Mouse (Mus musculus) limb, embryonic 13.5 days (tissue): ENCODE data around the gene Phldb2. TPM values are rescaled to one million over a fixed set of nuclear protein-coding genes. Genes with fewer than 3 reads are reported as not detected.

Experiments
- ATAC-seq: fragments of 200-750 bp; cut with Nextera tagmentation; 2 replicates; pipeline ENCODE4 v1.8.0; 2017; ENCODE audit warnings: low read depth, moderate number of reproducible peaks, moderate TSS enrichment; ENCODE audit not compliant: low FRiP score
- H3K27ac ChIP-seq: fragments of 300-500 bp; sonication (generic); 2 replicates; pipeline ENCODE4 v1.5.1; 2015; ENCODE audit warnings: inconsistent platforms, mild to moderate bottlenecking, moderate library complexity
- H3K27me3 ChIP-seq: fragments of 300-500 bp; sonication (generic); 2 replicates; pipeline ENCODE4 v1.6.1; 2015; ENCODE audit warnings: mild to moderate bottlenecking, inconsistent platforms
- H3K36me3 ChIP-seq: fragments of 300-500 bp; sonication (generic); 2 replicates; pipeline ENCODE4 v1.6.1; 2015; ENCODE audit warnings: inconsistent platforms, mild to moderate bottlenecking, moderate library complexity
- H3K4me1 ChIP-seq: fragments of 300-500 bp; sonication (generic); 2 replicates; pipeline ENCODE4 v1.6.1; 2015; ENCODE audit warnings: inconsistent platforms
- H3K4me2 ChIP-seq: fragments of 300-500 bp; sonication (generic); replicated peaks from 2 replicates; pipeline ENCODE4 v1.6.1; 2015; ENCODE audit warnings: inconsistent platforms, mild to moderate bottlenecking, moderate library complexity
- H3K4me3 ChIP-seq: fragments of 300-500 bp; sonication (generic); 2 replicates; pipeline ENCODE4 v1.5.1; 2015; ENCODE audit warnings: moderate library complexity, mild to moderate bottlenecking, inconsistent platforms
- H3K9ac ChIP-seq: fragments of 300-500 bp; sonication (generic); 2 replicates; pipeline ENCODE4 v1.6.1; 2015; ENCODE audit warnings: mild to moderate bottlenecking, inconsistent platforms
- H3K9me3 ChIP-seq: fragments of 300-500 bp; sonication (generic); 2 replicates; pipeline ENCODE4 v1.6.1; 2016; ENCODE audit warnings: inconsistent platforms
- WGBS: fragments of 180-500 bp; shearing (Covaris S2); methylation state at CpG from one replicate; pipeline ENCODE4 v1.1.7; 2015; 5-methylcytosine and 5-hydroxymethylcytosine counted together
- polyA plus RNA-seq: library from polyadenylated mRNA; unstranded; fragments of >200 nt; fragmentation: Nextera tagmentation; extraction: Ambion mirVana; gene quantifications from 2 replicates; pipeline ENCODE4 v1.2.1, GENCODE M21; 2015

Phldb2 gene
- polyA plus RNA-seq, 1 experiment from 2014 or later, result 77.8 TPM

DNA sequence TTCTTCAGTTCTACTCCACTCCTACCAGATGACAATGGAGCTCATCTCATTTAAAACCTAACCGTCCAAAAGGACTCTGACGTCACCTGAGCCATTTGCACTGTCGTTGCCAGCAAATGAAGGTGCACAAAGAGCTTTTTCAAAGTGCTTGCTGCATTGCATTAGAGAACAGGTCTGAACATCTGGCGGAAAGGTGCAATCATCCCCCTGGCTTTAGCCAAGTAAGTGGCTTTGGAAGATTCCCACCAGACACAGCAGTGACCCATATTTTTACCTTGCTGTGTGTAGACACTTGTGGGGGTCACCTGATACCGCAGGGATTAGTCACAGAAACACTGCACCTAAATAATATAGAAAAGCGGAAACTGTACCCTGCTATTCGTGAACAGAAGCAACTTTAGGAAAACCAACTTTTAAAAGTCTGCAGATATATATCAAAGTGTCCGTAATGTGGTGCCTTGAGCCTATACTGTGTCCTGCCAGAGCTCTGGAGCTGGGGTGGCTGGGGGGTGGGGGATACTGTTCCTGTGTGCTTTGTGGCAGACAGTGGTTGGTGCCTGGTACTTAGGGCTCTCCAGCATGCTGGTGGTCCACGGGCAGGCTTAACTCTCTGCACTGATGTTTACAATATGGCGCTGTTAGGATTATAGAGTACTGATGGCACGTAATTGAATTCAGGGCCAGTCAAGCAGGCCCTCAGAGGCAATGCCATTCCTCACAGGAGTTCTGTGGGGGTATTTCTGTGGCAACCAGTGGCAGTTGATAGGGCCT is 123.1 kb downstream of the Phldb2 start:
- peak; percentile 38; the same call in 1 of the 2 replicates for ATAC-seq
- Histone ChIP-seq H3K27me3 (no peaks in the 10 kb centered on the region), H3K4me1 (peaks cover 50% of the 10 kb centered on the region), H3K4me3 (no peak overlapping the region), H3K27ac (peak overlapping the region; percentile 67; the same call in 1 of the 2 replicates), H3K9me3 (no peaks in the 10 kb centered on the region), H3K9ac (no peak overlapping the region), H3K4me2 (peak overlapping the region; percentile 38), H3K36me3 (peaks cover 18% of the 10 kb centered on the region)
- WGBS, result 31% methylated on average over 11 of the region's 11 CpGs

DNA sequence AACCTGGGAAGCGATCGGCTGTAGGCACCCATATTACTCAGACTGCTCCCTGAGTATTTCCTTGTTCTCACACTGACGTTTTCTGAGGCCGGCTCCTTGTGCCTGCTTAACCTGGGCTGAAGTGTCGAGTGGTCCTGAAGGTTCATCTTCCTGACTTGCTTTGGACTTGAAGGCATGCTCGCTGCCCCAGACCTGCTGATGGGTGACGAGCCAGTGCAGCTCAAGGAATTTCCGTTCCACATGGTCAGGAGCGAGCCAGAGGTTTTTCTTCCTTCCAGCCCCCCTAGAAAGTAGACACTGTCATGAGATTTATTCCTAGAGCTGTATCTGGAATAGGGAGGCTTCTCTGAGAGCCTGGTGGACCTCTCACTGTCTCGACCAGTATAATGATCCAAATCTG is 128.1 kb downstream of the Phldb2 start:
- Histone ChIP-seq H3K9me3 (no peaks in the 10 kb centered on the region), H3K4me1 (peaks cover 22% of the 10 kb centered on the region), H3K4me3 (no peak overlapping the region), H3K9ac (no peak overlapping the region), H3K4me2 (no peak overlapping the region), H3K36me3 (peaks cover 44% of the 10 kb centered on the region), H3K27ac (no peak overlapping the region), H3K27me3 (no peaks in the 10 kb centered on the region)
- WGBS, result 92% methylated on average over 10 of the region's 10 CpGs
- ATAC-seq, result no peak

DNA sequence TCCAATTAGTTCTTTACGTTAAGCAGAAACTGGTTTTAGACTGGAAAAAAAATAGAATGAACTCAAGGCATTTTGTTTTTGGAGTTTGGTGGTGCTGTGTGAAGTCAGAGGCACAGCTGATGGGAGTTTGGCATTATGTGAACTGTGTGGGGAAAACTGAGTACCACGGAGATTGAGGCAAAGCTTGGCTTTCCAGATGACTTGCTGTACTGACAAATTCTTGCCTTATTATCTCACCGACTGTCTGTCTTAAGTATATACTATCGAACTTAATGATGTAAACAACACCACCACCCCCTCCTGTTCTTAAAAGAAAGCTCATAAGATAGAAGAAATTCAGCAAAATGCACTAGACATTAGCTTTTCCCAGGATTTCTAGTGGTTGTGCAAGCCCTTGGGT is 129.4 kb downstream of the Phldb2 start:
- no peak overlapping the region for H3K27ac ChIP-seq
- no peaks in the 10 kb centered on the region for H3K9me3 ChIP-seq
- ATAC-seq, result no peak
- peaks cover 9% of the 10 kb centered on the region for H3K4me1 ChIP-seq
- no peak overlapping the region for H3K4me2 ChIP-seq
- no peak overlapping the region for H3K9ac ChIP-seq
- no peaks in the 10 kb centered on the region for H3K27me3 ChIP-seq
- no peak overlapping the region for H3K4me3 ChIP-seq
- WGBS, result 45% methylated on average over 4 of the region's 4 CpGs
- H3K36me3 ChIP-seq, result peaks cover 44% of the 10 kb centered on the region

DNA sequence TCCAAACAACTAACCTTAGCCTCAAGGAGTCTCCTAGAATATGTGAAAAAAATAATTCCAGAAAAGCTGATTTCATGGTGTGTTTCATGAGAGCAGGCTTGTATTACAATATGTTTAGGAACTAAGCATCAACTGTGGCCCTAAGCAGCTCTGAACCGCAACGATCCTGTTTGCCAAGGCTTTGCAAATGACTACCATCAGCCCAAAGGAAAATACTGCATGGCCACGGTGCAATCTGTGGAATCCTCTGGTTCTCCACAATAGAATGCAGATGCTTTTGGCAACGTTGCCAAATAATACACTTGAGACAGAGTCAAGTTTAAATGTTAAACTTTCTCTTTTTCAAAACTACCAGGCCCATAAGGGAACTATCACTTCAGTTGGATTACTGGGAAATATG is 133.5 kb downstream of the Phldb2 start:
- Histone ChIP-seq H3K9ac (no peak overlapping the region), H3K4me1 (peaks cover 6% of the 10 kb centered on the region), H3K27me3 (no peaks in the 10 kb centered on the region), H3K4me2 (no peak overlapping the region), H3K4me3 (no peak overlapping the region), H3K27ac (no peak overlapping the region), H3K9me3 (no peaks in the 10 kb centered on the region), H3K36me3 (peaks cover 38% of the 10 kb centered on the region)
- WGBS, result 60% methylated on average over 4 of the region's 4 CpGs
- ATAC-seq, result no peak

DNA sequence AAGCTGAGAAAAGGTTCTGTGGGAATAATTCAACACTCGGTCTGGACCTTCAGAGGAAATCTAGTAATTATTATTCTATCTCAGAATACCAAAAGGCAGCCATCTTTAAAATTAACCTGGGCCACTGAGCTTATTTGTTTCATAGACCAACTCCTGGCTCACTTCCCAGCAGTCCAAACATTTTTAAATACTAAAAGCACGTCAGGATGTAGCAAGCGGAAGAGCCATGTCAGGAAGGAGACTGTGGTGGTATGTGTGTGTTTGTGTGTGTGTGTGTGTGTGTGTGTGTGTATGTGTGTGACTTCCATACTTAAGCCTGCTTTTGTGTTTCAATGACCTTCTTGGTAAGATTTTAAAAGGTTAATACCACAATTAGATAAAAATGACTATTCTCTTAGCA is 135.6 kb downstream of the Phldb2 start:
- no peak for ATAC-seq
- WGBS, result 79% methylated on average over 3 of the region's 3 CpGs

DNA sequence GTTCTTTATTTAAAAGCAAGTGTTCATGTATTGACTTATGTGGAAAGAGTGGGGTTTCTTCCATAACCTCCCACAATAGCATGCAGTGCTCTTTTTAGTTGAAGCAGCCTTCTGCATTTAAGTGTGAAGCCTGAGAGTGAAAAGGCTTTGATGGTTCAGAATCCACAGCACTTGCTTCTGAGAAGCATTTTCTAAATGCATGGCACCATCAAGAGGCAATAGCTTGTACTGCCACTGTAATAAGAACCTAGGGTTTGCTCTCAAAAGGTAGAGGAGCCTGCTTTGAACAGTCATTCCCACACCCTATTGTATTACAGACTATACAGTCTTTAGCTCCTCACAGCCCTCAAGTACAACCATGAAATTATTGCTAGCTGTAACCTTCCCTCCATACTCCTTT is 136.7 kb downstream of the Phldb2 start:
- ATAC-seq, result no peak
- H3K27me3 ChIP-seq, result no peaks in the 10 kb centered on the region
- H3K4me2 ChIP-seq, result no peak overlapping the region
- H3K9me3 ChIP-seq, result no peaks in the 10 kb centered on the region
- H3K4me3 ChIP-seq, result no peak overlapping the region
- H3K27ac ChIP-seq, result no peak overlapping the region
- peaks cover 33% of the 10 kb centered on the region for H3K36me3 ChIP-seq
- H3K9ac ChIP-seq, result no peak overlapping the region
- 0 out of 2 replicates have a peak, but pooled peaks cover 6% of the 10 kb centered on the region for H3K4me1 ChIP-seq

More for the DNA sequence above, 135.6 kb downstream of the Phldb2 start:
- no peaks in the 10 kb centered on the region for H3K9me3 ChIP-seq
- H3K9ac ChIP-seq, result no peak overlapping the region
- H3K4me3 ChIP-seq, result no peak overlapping the region
- H3K27ac ChIP-seq, result no peak overlapping the region
- H3K36me3 ChIP-seq, result peaks cover 35% of the 10 kb centered on the region
- H3K4me1 ChIP-seq, result no peaks in the 10 kb centered on the region
- no peak overlapping the region for H3K4me2 ChIP-seq
- no peaks in the 10 kb centered on the region for H3K27me3 ChIP-seq

DNA sequence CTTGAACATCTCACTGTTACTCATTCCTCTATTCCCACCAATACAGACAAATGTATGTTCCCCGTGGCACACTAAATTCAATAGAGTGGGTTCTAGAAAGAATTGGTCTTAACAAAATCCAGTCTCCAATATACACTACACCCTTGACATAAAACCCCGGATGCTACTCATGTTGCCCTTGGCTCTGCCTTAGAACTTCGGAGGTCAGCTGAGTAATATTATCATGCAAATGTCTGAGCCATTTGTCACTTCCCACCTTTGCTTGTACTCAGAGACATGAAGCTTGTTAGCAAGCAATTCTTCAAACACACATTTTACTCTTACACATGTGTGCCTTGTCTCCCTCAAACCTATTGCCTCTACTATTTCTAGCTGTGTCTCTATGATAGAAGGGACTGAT is 138.8 kb downstream of the Phldb2 start:
- no peaks in the 10 kb centered on the region for H3K27me3 ChIP-seq

DNA sequence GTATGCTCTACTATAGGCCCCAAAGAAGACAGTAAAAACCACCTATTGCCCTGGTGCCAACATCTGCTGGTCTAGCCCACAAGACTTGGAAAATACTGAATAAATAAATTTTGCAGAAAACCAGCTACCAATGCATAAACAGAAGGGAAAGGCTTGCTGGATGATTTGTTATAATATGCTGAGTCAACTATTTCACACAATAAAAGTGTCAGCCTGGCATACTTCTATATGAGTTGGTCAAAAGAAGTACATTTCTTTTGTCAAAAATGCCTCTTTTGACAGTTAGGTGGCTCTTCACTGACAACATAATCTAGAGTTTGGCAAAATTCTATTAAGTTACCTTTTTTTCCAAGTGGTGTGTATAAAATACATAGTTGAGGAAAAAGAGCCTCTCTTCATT is 141.6 kb downstream of the Phldb2 start:
- H3K9me3 ChIP-seq, result no peaks in the 10 kb centered on the region
- peaks cover 29% of the 10 kb centered on the region for H3K36me3 ChIP-seq
- peaks cover 25% of the 10 kb centered on the region for H3K4me1 ChIP-seq
- no peak overlapping the region for H3K9ac ChIP-seq
- no peak overlapping the region for H3K4me3 ChIP-seq
- H3K27ac ChIP-seq, result no peak overlapping the region
- H3K4me2 ChIP-seq, result no peak overlapping the region
- no peak for ATAC-seq
- no peaks in the 10 kb centered on the region for H3K27me3 ChIP-seq

More for the DNA sequence above, 138.8 kb downstream of the Phldb2 start:
- peaks cover 25% of the 10 kb centered on the region for H3K4me1 ChIP-seq
- ATAC-seq, result no peak
- H3K9me3 ChIP-seq, result no peaks in the 10 kb centered on the region
- 84% methylated on average over 3 of the region's 3 CpGs for WGBS
- H3K36me3 ChIP-seq, result peaks cover 24% of the 10 kb centered on the region
- no peak overlapping the region for H3K4me2 ChIP-seq
- H3K9ac ChIP-seq, result no peak overlapping the region
- no peak overlapping the region for H3K4me3 ChIP-seq
- no peak overlapping the region for H3K27ac ChIP-seq

DNA sequence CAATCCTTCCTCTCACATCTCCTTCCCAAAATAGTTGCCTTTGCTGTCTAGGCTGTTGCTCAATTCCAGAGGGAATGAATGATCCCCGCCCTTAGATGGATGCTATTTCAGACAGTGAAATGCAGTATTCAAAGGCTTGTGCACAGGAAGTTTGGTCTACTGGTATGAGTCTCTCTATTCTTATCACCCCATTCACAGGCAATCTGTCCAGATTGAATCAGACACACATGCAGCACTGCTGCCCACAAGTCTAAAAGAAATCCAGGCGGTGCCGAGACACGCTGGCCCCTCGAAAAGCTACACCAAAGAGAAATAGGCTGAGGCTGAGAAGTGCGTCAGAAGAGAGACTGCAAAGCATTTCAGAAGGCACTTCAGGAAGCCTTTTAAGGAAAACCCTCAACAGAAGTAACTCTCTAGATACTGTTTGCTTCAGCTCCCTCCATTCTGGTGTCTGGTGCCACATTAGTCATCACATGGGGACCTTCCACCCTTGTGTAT is 142.5 kb downstream of the Phldb2 start:
- ATAC-seq, result no peak
- Histone ChIP-seq H3K4me2 (no peak overlapping the region), H3K27ac (peak overlapping the region; percentile 79; the same call in 1 of the 2 replicates)

DNA sequence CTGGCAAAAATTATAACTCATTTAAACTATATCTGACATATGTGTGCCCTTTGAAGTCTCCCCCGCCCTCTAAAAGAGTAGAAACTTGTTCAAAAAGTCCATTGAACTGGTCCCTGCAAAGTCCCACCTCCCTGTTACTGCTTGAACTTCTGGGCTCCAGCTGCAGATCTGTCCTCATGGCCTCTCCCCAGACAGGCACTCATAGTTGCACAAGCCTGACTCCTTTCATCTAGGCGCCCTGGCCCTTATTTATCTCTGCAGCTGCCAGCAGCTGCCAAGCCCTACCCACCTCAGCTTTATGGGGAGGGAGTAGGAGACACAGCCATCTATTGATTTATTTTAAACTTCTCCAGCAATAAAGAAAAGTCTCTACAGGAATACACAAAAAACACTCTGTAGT is 143.2 kb downstream of the Phldb2 start:
- peak overlapping the region; percentile 79; the same call in 1 of the 2 replicates for H3K27ac ChIP-seq
- peaks cover 25% of the 10 kb centered on the region for H3K4me1 ChIP-seq
- peaks cover 42% of the 10 kb centered on the region for H3K36me3 ChIP-seq
- no peaks in the 10 kb centered on the region for H3K27me3 ChIP-seq
- WGBS, result 16% methylated on average over 2 of the region's 2 CpGs
- peak; percentile 72 for ATAC-seq
- H3K9ac ChIP-seq, result no peak overlapping the region
- no peak overlapping the region for H3K4me2 ChIP-seq
- no peak overlapping the region for H3K4me3 ChIP-seq
- H3K9me3 ChIP-seq, result no peaks in the 10 kb centered on the region

More for the DNA sequence above, 142.5 kb downstream of the Phldb2 start:
- Histone ChIP-seq H3K9me3 (no peaks in the 10 kb centered on the region), H3K4me1 (peaks cover 25% of the 10 kb centered on the region), H3K4me3 (no peak overlapping the region), H3K36me3 (peaks cover 36% of the 10 kb centered on the region), H3K9ac (no peak overlapping the region), H3K27me3 (no peaks in the 10 kb centered on the region)
- WGBS, result 46% methylated on average over 6 of the region's 6 CpGs

DNA sequence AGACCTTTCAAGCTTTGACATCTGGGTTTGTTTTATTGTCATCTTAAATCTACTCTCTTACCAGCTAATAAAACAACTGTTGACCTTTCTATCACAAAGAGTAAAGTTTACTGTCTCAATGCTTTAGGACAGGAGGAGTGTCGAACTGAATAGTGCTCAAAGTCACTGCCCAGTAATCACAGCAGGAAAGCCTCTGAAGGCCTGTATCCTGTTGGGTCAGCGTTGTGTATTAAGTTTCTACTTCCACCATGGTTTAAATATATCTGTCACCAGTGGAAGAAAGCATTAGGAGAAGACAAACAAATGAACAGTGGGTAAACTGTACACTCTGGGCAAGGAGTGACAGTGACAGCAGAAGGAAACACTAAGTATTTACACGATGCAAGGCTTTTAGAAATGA is 148.7 kb downstream of the Phldb2 start:
- no peak for ATAC-seq
- H3K9ac ChIP-seq, result no peak overlapping the region
- no peak overlapping the region for H3K4me2 ChIP-seq
- peaks cover 72% of the 10 kb centered on the region for H3K36me3 ChIP-seq
- no peak overlapping the region for H3K4me3 ChIP-seq
- H3K9me3 ChIP-seq, result no peaks in the 10 kb centered on the region
- no peaks in the 10 kb centered on the region for H3K27me3 ChIP-seq
- no peak overlapping the region for H3K27ac ChIP-seq
- H3K4me1 ChIP-seq, result peaks cover 1% of the 10 kb centered on the region; the same call in 1 of the 2 replicates
- WGBS, result 49% methylated on average over 3 of the region's 3 CpGs

DNA sequence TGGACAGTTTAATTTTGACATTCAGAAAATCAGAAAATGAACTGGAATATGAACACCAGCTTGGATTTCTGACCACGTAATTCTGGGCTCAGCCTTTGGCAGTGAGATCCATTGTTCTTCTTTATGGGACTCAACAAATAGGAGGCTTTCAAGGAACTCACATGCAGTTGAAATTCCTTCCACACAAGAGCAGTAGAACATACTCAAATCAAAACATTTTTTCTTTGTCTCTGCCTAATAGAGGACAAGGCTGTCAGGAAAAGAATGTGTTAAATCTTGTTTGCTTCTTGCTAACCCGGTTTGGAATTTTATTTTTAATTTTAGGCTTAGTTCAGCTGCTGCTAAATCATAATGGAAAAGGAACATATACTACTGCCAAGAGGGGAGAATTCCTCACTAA is 153.0 kb downstream of the Phldb2 start:
- no peak overlapping the region for H3K9ac ChIP-seq
- H3K36me3 ChIP-seq, result peaks cover 82% of the 10 kb centered on the region
- 73% methylated on average over 2 of the region's 2 CpGs for WGBS
- no peak for ATAC-seq
- H3K27ac ChIP-seq, result no peak overlapping the region
- H3K4me2 ChIP-seq, result no peak overlapping the region
- H3K9me3 ChIP-seq, result no peaks in the 10 kb centered on the region
- H3K4me3 ChIP-seq, result no peak overlapping the region
- H3K4me1 ChIP-seq, result no peaks in the 10 kb centered on the region
- no peaks in the 10 kb centered on the region for H3K27me3 ChIP-seq

DNA sequence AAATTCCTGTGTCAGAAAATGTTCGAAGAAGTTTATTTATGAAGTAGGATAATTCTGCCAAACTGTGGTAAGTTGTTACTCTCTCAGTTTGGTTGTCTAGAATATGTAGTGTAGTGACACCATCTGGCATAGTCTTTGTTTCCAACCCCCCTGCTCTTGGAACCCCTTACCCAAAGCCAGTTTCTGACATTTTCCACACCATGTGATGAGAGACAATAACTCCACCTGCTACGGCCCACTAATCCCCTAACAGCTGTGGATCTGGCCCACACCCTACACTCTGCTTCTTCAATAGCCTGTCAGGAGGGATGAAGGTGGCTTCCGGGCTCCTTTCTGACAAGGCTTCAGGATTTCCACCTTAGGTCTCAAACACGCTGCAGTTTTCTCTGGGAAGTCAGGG is 154.2 kb downstream of the Phldb2 start:
- peaks cover 79% of the 10 kb centered on the region for H3K36me3 ChIP-seq
- H3K4me3 ChIP-seq, result no peak overlapping the region
- 73% methylated on average over 4 of the region's 4 CpGs for WGBS
- H3K4me1 ChIP-seq, result no peaks in the 10 kb centered on the region
- H3K27ac ChIP-seq, result no peak overlapping the region
- no peaks in the 10 kb centered on the region for H3K9me3 ChIP-seq
- H3K4me2 ChIP-seq, result no peak overlapping the region
- no peaks in the 10 kb centered on the region for H3K27me3 ChIP-seq
- H3K9ac ChIP-seq, result no peak overlapping the region
- no peak for ATAC-seq
